Mouse (Mus musculus) midbrain, embryonic 10.5 days (tissue): ENCODE results near the gene Tns1. TPM values are rescaled to one million over a fixed set of nuclear protein-coding genes. Genes with fewer than 3 reads are reported as not detected.

Experiments
- DNase-seq: peaks from one replicate; pipeline ENCODE4 v3.0.0-alpha.2; 2017; ENCODE audit warnings: low spot score
- H3K27ac ChIP-seq: fragments of 300-500 bp; sonication (generic); replicated peaks from 2 replicates; pipeline ENCODE4 v1.5.1; 2016; ENCODE audit warnings: mild to moderate bottlenecking
- H3K27me3 ChIP-seq: fragments of 300-500 bp; sonication (generic); 2 replicates; pipeline ENCODE4 v1.6.1; 2016; ENCODE audit warnings: low read depth, mild to moderate bottlenecking; ENCODE audit not compliant: poor library complexity, severe bottlenecking
- H3K36me3 ChIP-seq: fragments of 300-500 bp; sonication (generic); 2 replicates; pipeline ENCODE4 v1.6.1; 2016; ENCODE audit warnings: mild to moderate bottlenecking, moderate library complexity
- H3K4me1 ChIP-seq: fragments of 300-500 bp; sonication (generic); 2 replicates; pipeline ENCODE4 v1.6.1; 2016
- H3K4me3 ChIP-seq: fragments of 300-500 bp; sonication (generic); 2 replicates; pipeline ENCODE4 v1.5.1; 2016; ENCODE audit warnings: mild to moderate bottlenecking, moderate library complexity
- H3K9me3 ChIP-seq: fragments of 300-500 bp; sonication (generic); replicated peaks from 2 replicates; pipeline ENCODE4 v1.6.1; 2016; ENCODE audit warnings: mild to moderate bottlenecking
- WGBS: fragments of 180-500 bp; shearing (Covaris S2); methylation state at CpG from one replicate; pipeline ENCODE4 v1.1.7; 2016; 5-methylcytosine and 5-hydroxymethylcytosine counted together
- polyA plus RNA-seq: library from polyadenylated mRNA; unstranded; fragments of >200 nt; fragmentation: Nextera tagmentation; extraction: Ambion mirVana; gene quantifications from 2 replicates; pipeline ENCODE4 v1.2.1, GENCODE M21; 2016

Tns1 gene
- polyA plus RNA-seq, 1 experiment from 2014 or later, result 10.3 TPM

- H3K4me1 ChIP-seq, result peaks cover 27% of the 10 kb centered on the region
- DNase-seq, result no peak
- H3K9me3 ChIP-seq, result no peaks in the 10 kb centered on the region
- H3K27me3 ChIP-seq, result no peaks in the 10 kb centered on the region
- H3K4me3 ChIP-seq, result no peak overlapping the region
- H3K27ac ChIP-seq, result no peak overlapping the region
- WGBS, result 86% methylated on average over 5 of the region's 5 CpGs
- peaks cover 5% of the 10 kb centered on the region for H3K36me3 ChIP-seq
These were observed 194.3 kb downstream of the Tns1 start for GRCm38 (mm10) chr1:73929952-73930329.

GRCm38 (mm10) chr1:73929211-73929951, 194.9 kb downstream of the Tns1 start:
- WGBS, result 52% methylated on average over 15 of the region's 15 CpGs
- H3K9me3 ChIP-seq, result no peaks in the 10 kb centered on the region
- peaks cover 8% of the 10 kb centered on the region for H3K36me3 ChIP-seq
- H3K4me1 ChIP-seq, result peaks cover 29% of the 10 kb centered on the region
- H3K27ac ChIP-seq, result no peak overlapping the region; the same call in 1 of the 2 replicates
- no peak overlapping the region for H3K4me3 ChIP-seq
- peak; percentile 25 for DNase-seq
- H3K27me3 ChIP-seq, result no peaks in the 10 kb centered on the region

GRCm38 (mm10) chr1:73928385-73928784, 195.9 kb downstream of the Tns1 start:
- Histone ChIP-seq H3K4me3 (no peak overlapping the region), H3K36me3 (peaks cover 11% of the 10 kb centered on the region), H3K9me3 (no peaks in the 10 kb centered on the region), H3K27ac (peak overlapping the region; percentile 46; the same call in 1 of the 2 replicates), H3K4me1 (peaks cover 29% of the 10 kb centered on the region), H3K27me3 (no peaks in the 10 kb centered on the region)
- DNase-seq, result no peak
- WGBS, result 93% methylated on average over 8 of the region's 8 CpGs

- H3K27ac ChIP-seq, result peak overlapping the region; percentile 46; the same call in 1 of the 2 replicates
- 81% methylated on average over 15 of the region's 15 CpGs for WGBS
These were observed 196.4 kb downstream of the Tns1 start for GRCm38 (mm10) chr1:73927819-73928218.

GRCm38 (mm10) chr1:73926279-73926678, 198.0 kb downstream of the Tns1 start:
- Histone ChIP-seq H3K9me3 (no peaks in the 10 kb centered on the region), H3K4me1 (peaks cover 24% of the 10 kb centered on the region), H3K4me3 (no peak overlapping the region), H3K27me3 (no peaks in the 10 kb centered on the region), H3K27ac (no peak overlapping the region; the same call in 1 of the 2 replicates), H3K36me3 (peaks cover 11% of the 10 kb centered on the region)
- WGBS, result 57% methylated on average over 7 of the region's 7 CpGs
- no peak for DNase-seq

More at GRCm38 (mm10) chr1:73927819-73928218, 196.4 kb downstream of the Tns1 start:
- H3K27me3 ChIP-seq, result no peaks in the 10 kb centered on the region
- peaks cover 11% of the 10 kb centered on the region for H3K36me3 ChIP-seq
- no peak for DNase-seq
- H3K4me3 ChIP-seq, result no peak overlapping the region
- H3K4me1 ChIP-seq, result peaks cover 28% of the 10 kb centered on the region
- no peaks in the 10 kb centered on the region for H3K9me3 ChIP-seq

- 90% methylated on average over 18 of the region's 18 CpGs for WGBS
- peaks cover 11% of the 10 kb centered on the region for H3K36me3 ChIP-seq
- H3K4me1 ChIP-seq, result peaks cover 24% of the 10 kb centered on the region
- H3K4me3 ChIP-seq, result no peak overlapping the region
- H3K27ac ChIP-seq, result no peak overlapping the region; the same call in 1 of the 2 replicates
- H3K9me3 ChIP-seq, result no peaks in the 10 kb centered on the region
- no peaks in the 10 kb centered on the region for H3K27me3 ChIP-seq
- no peak for DNase-seq
These were observed 199.2 kb downstream of the Tns1 start for GRCm38 (mm10) chr1:73924871-73925610.

- Histone ChIP-seq H3K27ac (no peak overlapping the region), H3K36me3 (peaks cover 11% of the 10 kb centered on the region), H3K4me1 (peaks cover 20% of the 10 kb centered on the region), H3K27me3 (no peaks in the 10 kb centered on the region), H3K9me3 (no peaks in the 10 kb centered on the region), H3K4me3 (no peak overlapping the region)
- DNase-seq, result no peak
- 84% methylated on average over 5 of the region's 5 CpGs for WGBS
These were observed 200.0 kb downstream of the Tns1 start for GRCm38 (mm10) chr1:73924210-73924609.

GRCm38 (mm10) chr1:73923185-73923584, 201.1 kb downstream of the Tns1 start:
- no peak for DNase-seq
- Histone ChIP-seq H3K27me3 (no peaks in the 10 kb centered on the region), H3K27ac (no peak overlapping the region), H3K4me1 (peaks cover 9% of the 10 kb centered on the region), H3K36me3 (peaks cover 11% of the 10 kb centered on the region), H3K9me3 (no peaks in the 10 kb centered on the region), H3K4me3 (no peak overlapping the region)
- WGBS, result 76% methylated on average over 8 of the region's 8 CpGs

GRCm38 (mm10) chr1:73920701-73921100, 203.5 kb downstream of the Tns1 start:
- peaks cover 11% of the 10 kb centered on the region for H3K36me3 ChIP-seq
- no peak overlapping the region for H3K4me3 ChIP-seq
- DNase-seq, result no peak
- no peak overlapping the region for H3K27ac ChIP-seq
- H3K27me3 ChIP-seq, result no peaks in the 10 kb centered on the region
- peaks cover 5% of the 10 kb centered on the region; the same call in 1 of the 2 replicates for H3K4me1 ChIP-seq
- H3K9me3 ChIP-seq, result no peaks in the 10 kb centered on the region
- 94% methylated on average over 8 of the region's 8 CpGs for WGBS

GRCm38 (mm10) chr1:73919909-73920308, 204.3 kb downstream of the Tns1 start:
- Histone ChIP-seq H3K4me3 (no peak overlapping the region), H3K36me3 (peaks cover 5% of the 10 kb centered on the region)
- 96% methylated on average over 3 of the region's 3 CpGs for WGBS

GRCm38 (mm10) chr1:73918001-73918400, 206.2 kb downstream of the Tns1 start:
- 86% methylated on average over 11 of the region's 11 CpGs for WGBS
- no peak for DNase-seq
- Histone ChIP-seq H3K36me3 (no peaks in the 10 kb centered on the region), H3K4me1 (peaks cover 16% of the 10 kb centered on the region), H3K27ac (no peak overlapping the region), H3K9me3 (no peaks in the 10 kb centered on the region), H3K4me3 (no peak overlapping the region), H3K27me3 (0 out of 2 replicates have a peak, but pooled peaks cover 4% of the 10 kb centered on the region)

More at GRCm38 (mm10) chr1:73919909-73920308, 204.3 kb downstream of the Tns1 start:
- no peak for DNase-seq
- Histone ChIP-seq H3K4me1 (peaks cover 4% of the 10 kb centered on the region), H3K9me3 (no peaks in the 10 kb centered on the region), H3K27me3 (0 out of 2 replicates have a peak, but pooled peaks cover 1% of the 10 kb centered on the region), H3K27ac (no peak overlapping the region)

- no peak overlapping the region for H3K27ac ChIP-seq
- H3K9me3 ChIP-seq, result no peaks in the 10 kb centered on the region
- no peaks in the 10 kb centered on the region for H3K36me3 ChIP-seq
- no peak overlapping the region for H3K4me3 ChIP-seq
- no peak for DNase-seq
- 0 out of 2 replicates have a peak, but pooled peaks cover 4% of the 10 kb centered on the region for H3K27me3 ChIP-seq
- H3K4me1 ChIP-seq, result peaks cover 16% of the 10 kb centered on the region
- 82% methylated on average over 1 of the region's 1 CpGs for WGBS
These were observed 208.0 kb downstream of the Tns1 start for GRCm38 (mm10) chr1:73916298-73916697.
